Mouse (Mus musculus) frontal cortex, postnatal 36 days (tissue): ENCODE results near the gene Lamp3.
"Not testable (repeated sequence)": the region's sequence is repeated elsewhere in the genome, so short reads cannot be mapped to it uniquely, and the experiment has no call there.

ENCODE experiments used
- DNase-seq, 2 experiments: peaks; one replicate each; pipeline ENCODE4 v3.0.0; 2022; ENCODE audit warnings: low spot score in 2 of 2

The Lamp3 gene

DNA sequence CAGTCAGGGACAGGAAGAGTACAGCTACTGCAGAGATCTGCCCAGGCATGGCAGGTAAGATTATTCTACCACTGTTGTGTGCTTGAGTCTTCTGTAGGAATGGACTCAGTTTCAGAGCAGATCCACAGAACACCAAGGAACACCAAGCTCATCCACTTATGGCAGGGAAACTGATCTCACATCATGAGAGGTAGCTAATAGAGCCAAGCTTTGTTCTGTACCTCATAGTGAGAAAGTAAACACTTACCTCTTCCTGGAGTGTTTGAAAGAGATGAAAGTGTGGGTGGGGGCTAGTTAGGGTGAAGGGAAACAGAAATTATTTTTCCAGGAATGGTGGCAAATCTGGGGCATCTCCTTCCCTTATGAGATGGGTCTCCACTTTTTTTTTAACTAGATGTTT, at the start of gene Lamp3:
Gene Lamp3 (minus strand): TSS at position 160 of the 400 bp plus-strand sequence.
- DNase-seq: no peak

DNA sequence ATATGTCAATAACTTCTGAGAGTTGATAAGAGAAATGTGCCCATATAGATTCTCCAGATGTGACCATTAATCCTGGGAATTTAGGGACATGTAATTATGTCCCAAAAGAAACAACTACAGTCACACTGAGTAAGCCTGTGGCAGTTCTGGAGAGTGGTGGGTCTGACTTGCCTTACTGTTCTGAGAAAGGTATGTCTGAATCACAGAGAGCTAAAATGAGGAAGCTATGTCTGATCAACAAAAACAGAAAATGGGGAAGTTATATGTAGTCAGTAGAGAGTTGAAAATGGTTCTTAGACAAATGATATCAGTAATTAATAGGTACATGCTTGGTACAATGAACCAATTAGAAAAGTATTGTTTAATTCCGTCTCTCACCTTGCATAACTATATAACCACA, 26.7 kb upstream of the Lamp3 start:
- no peak for DNase-seq

GRCm38 (mm10) chr16:19724139-19724538, 18.0 kb upstream of the Lamp3 start:
- not testable (repeated sequence) for DNase-seq

DNA sequence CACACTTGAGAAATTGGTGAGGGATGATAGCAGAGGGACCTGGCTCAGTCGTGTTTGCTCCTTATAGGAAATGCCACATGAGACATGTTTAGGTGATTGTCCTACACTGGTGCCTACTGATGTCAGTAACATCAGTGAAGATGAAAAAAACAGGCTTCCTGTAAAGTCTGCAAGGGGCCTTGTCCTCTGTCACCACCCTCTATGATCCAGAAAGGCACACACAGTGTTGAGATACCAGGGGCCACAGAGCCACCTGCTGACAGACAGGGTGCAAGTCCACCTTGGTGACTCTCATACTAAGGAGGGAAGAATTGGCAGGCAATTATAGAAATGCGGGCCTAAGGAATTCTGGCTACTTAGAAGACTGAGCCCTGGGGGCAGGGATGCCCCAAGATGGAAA, 14.8 kb upstream of the Lamp3 start:
- no peak for DNase-seq

DNA sequence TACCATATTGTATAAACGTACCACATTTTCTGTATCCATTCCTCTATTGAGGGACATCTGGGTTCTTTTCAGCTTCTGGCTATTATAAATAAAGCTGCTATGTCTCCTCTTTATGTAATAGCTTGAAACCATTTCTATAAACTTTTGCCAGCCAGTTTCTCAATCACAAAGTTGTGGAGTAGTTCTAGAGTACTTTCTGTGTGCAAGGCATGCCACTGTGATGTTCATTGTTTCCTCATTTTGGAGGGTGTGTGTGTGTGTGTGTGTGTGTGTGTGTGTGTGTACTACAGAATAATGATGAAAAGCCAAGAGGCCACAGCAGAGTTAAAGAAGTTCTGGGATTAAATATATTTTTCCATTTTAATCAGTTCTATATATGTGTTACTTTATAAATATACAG, 1.2 kb upstream of the Lamp3 start:
- no peak for DNase-seq

GRCm38 (mm10) chr16:19699207-19699606, 7.0 kb downstream of the Lamp3 start:
- DNase-seq: no peak

- no peak for DNase-seq
Measured at GRCm38 (mm10) chr16:19670768-19671357, 35.3 kb downstream of the Lamp3 start.

- DNase-seq: no peak
Measured at GRCm38 (mm10) chr16:19666312-19666711, 39.9 kb downstream of the Lamp3 start.

DNA sequence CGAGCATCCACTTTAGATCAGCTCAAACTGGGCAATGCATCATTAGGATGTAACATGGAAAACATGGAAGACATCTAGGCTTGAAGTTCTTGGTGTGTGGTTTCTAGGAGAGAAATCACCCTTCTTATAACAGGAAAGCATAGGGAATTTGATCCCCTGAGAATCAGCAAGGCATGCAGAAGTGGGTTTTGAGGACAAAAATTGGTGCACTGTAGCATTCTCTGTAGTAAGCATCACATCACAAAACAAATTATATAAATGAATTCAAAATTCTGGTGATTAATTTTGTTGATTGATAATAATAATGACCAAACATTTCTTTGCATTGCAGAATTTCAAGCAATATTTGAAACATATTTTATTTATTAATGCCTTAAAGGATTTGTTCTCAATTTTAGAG, 76.4 kb downstream of the Lamp3 start, which contains the start of gene Olfr171:
Gene Olfr171 (minus strand): TSS at position 101 of the 400 bp plus-strand sequence.
- no peak for DNase-seq

DNA sequence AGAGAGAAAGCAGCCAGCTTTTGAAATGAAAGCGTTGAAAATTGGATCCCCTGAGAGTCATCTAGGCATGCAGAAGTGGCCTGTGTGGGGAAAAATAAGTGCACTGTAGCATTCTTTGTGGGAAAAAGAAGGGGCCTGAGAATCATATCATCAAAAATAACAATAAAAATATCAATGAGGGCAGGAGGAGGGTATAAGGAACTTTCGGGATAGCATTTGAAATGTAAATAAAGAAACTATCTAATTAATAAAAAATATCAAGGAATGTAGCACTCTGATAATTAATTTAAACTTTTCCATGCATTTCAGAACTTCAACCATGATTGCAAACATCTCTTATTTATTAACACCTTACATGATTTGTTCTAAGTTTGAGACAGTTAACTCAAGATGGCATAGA, 94.4 kb downstream of the Lamp3 start, which contains the start of gene Olfr170:
Gene Olfr170 (minus strand): TSS at position 101 of the 400 bp plus-strand sequence.
- not testable (repeated sequence) for DNase-seq
